20 mouse cellular contexts compared by ENCODE assay signal in genomic region chr19:37076116-37076515, GRCm38 (mm10).
A peak's percentile ranks its signal among the peaks of the same experiment; 100 is the strongest.
DNase-seq lines count a peak whose midpoint lies in the region; ATAC-seq and TF ChIP-seq lines count a peak whose summit lies in the region.
"Had no signal": no experiment of that assay in that cellular context is flagged by ENCODE, and none has a peak within 500 bp of the region (broad histone marks: within the 10 kb centered on the region; RNA-seq: fewer than 3 reads in every experiment).

No protein-coding gene starts in this region.

- peak overlapping the region; percentile 86; the same call in 1 of the 2 replicates for H3K27ac ChIP-seq in cerebellum, adult 2 months (ENCODE audit: insufficient read depth, low read length)
- peak overlapping the region; percentile 25 to 49; a peak in 3 of 4 replicates for H3K27ac ChIP-seq in heart, embryonic 14.5 days (replicated peaks in 1 of 2; ENCODE audit: control insufficient read depth in 1 of 2, insufficient read depth in 1 of 2, low read depth in 2 of 2, low read length in 2 of 2)
- no peak overlapping the region for H3K27ac ChIP-seq in heart, embryonic 10.5 days
- peak overlapping the region; percentile 19; the same call in 1 of the 2 replicates for H3K27ac ChIP-seq in kidney, postnatal 0 days
- H3K27ac ChIP-seq: embryonic facial prominence, embryonic 12.5 days; hindbrain, embryonic 10.5 days; intestine, embryonic 15.5 days; midbrain, embryonic 15.5 days; neural tube, embryonic 12.5 days had no signal

- H3K4me2 ChIP-seq in heart, embryonic 14.5 days (ENCODE audit: low read length): no peak overlapping the region
- no peak overlapping the region for H3K4me2 ChIP-seq in kidney, postnatal 0 days (ENCODE audit: low read length)
- H3K4me2 ChIP-seq: embryonic facial prominence, embryonic 12.5 days; intestine, embryonic 15.5 days; midbrain, embryonic 15.5 days; neural tube, embryonic 12.5 days had no signal

- no peaks in the 10 kb centered on the region for H3K36me3 ChIP-seq in heart, embryonic 14.5 days (ENCODE audit: control insufficient read depth, insufficient read depth, low read length)
- no peaks in the 10 kb centered on the region for H3K36me3 ChIP-seq in heart, embryonic 10.5 days
- H3K36me3 ChIP-seq in kidney, postnatal 0 days (ENCODE audit: insufficient read depth, low read length): no peaks in the 10 kb centered on the region
- H3K36me3 ChIP-seq: embryonic facial prominence, embryonic 12.5 days; hindbrain, embryonic 10.5 days; intestine, embryonic 15.5 days; midbrain, embryonic 15.5 days; neural tube, embryonic 12.5 days had no signal

- TF ChIP-seq POLR2A in cerebellum, adult 2 months (IDR thresholded peaks at IDR 0.05; ENCODE audit: borderline replicate concordance, insufficient read depth, low read length): no peak

- no peaks in the 10 kb centered on the region for H3K9me3 ChIP-seq in heart, embryonic 14.5 days (ENCODE audit: control insufficient read depth, low read length)
- no peaks in the 10 kb centered on the region for H3K9me3 ChIP-seq in heart, embryonic 10.5 days
- no peaks in the 10 kb centered on the region for H3K9me3 ChIP-seq in kidney, postnatal 0 days (replicated peaks; ENCODE audit: low read length)
- H3K9me3 ChIP-seq: embryonic facial prominence, embryonic 12.5 days; hindbrain, embryonic 10.5 days; intestine, embryonic 15.5 days; midbrain, embryonic 15.5 days; neural tube, embryonic 12.5 days had no signal

- no peak for TF ChIP-seq CTCF in cerebellum, adult 2 months (IDR thresholded peaks at IDR 0.05; ENCODE audit: borderline replicate concordance, insufficient read depth, low read depth, low read length)
- TF ChIP-seq CTCF in kidney, postnatal 0 days (IDR thresholded peaks at IDR 0.05; ENCODE audit: low read depth): no peak

- H3K4me1 ChIP-seq in cerebellum, adult 2 months (ENCODE audit: control insufficient read depth, insufficient read depth, low read length): peaks cover 31% of the 10 kb centered on the region
- peaks cover 20 to 59% of the 10 kb centered on the region in 2 experiments for H3K4me1 ChIP-seq in heart, embryonic 14.5 days (ENCODE audit: control insufficient read depth in 2 of 2, insufficient read depth in 2 of 2, low read length in 2 of 2)
- H3K4me1 ChIP-seq in heart, embryonic 10.5 days: peaks cover 30% of the 10 kb centered on the region
- H3K4me1 ChIP-seq in kidney, postnatal 0 days (replicated peaks; ENCODE audit: insufficient read depth, low read length): no peaks in the 10 kb centered on the region
- H3K4me1 ChIP-seq: embryonic facial prominence, embryonic 12.5 days; intestine, embryonic 15.5 days; midbrain, embryonic 15.5 days; neural tube, embryonic 12.5 days had no signal

- no peak overlapping the region for H3K4me3 ChIP-seq in cerebellum, adult 2 months (replicated peaks; ENCODE audit: insufficient read depth, low read depth, low read length)
- no peak overlapping the region for H3K4me3 ChIP-seq in heart, embryonic 14.5 days (ENCODE audit: control insufficient read depth in 1 of 2, insufficient read depth in 1 of 2, low read depth in 1 of 2, low read length in 2 of 2)
- H3K4me3 ChIP-seq in heart, embryonic 10.5 days: no peak overlapping the region
- no peak overlapping the region for H3K4me3 ChIP-seq in kidney, postnatal 0 days (replicated peaks; ENCODE audit: low read depth, low read length)
- H3K4me3 ChIP-seq: embryonic facial prominence, embryonic 12.5 days; hindbrain, embryonic 10.5 days; intestine, embryonic 15.5 days; midbrain, embryonic 15.5 days; neural tube, embryonic 12.5 days had no signal

- 41% methylated on average over 2 of the region's 2 CpGs for WGBS in cerebellum, adult 2 months
- 13% methylated on average over 2 of the region's 2 CpGs for WGBS in heart, embryonic 14.5 days
- 21% methylated on average over 2 of the region's 2 CpGs for WGBS in heart, embryonic 10.5 days
- 32% methylated on average over 2 of the region's 2 CpGs for WGBS in kidney, postnatal 0 days

- DNase-seq in cerebellum, adult 2 months: no peak
- no peak for DNase-seq in cerebellum, postnatal 14 days
- no peak for DNase-seq in heart, embryonic 10.5 days (ENCODE audit: low spot score)
- DNase-seq in kidney, postnatal 0 days (ENCODE audit: low spot score): no peak
- DNase-seq in kidney, postnatal 10 days: no peak
- peak; percentile 23 for DNase-seq in NIH3T3 (ENCODE audit: low read depth)
- DNase-seq: adrenal gland, postnatal 25 days; cerebellum, postnatal 10 days; forebrain, postnatal 0 days; lung, postnatal 14 days; retina, postnatal 1 day; spleen, adult 18-20 months had no signal

- no peak for ATAC-seq in heart, embryonic 14.5 days (ENCODE audit: insufficient number of reproducible peaks, insufficient read depth, low FRiP score, low read depth)
- ATAC-seq in kidney, postnatal 0 days (replicated peaks; ENCODE audit: low FRiP score, low read depth): no peak
- ATAC-seq in megakaryocyte progenitor cell, adult 5-6 weeks (replicated peaks; ENCODE audit: poor library complexity): no peak
- ATAC-seq: forebrain, postnatal 0 days; hindbrain, embryonic 16.5 days; intestine, embryonic 15.5 days; midbrain, embryonic 15.5 days had no signal

- no peak overlapping the region for H3K9ac ChIP-seq in heart, embryonic 14.5 days (ENCODE audit: low read length)
- H3K9ac ChIP-seq in kidney, postnatal 0 days (ENCODE audit: low read depth, low read length): no peak overlapping the region
- H3K9ac ChIP-seq: embryonic facial prominence, embryonic 12.5 days; forebrain, postnatal 0 days; intestine, embryonic 15.5 days; midbrain, embryonic 15.5 days; neural tube, embryonic 12.5 days had no signal

- no peaks in the 10 kb centered on the region for H3K27me3 ChIP-seq in cerebellum, adult 2 months (ENCODE audit: control insufficient read depth, insufficient read depth, low read length)
- H3K27me3 ChIP-seq in heart, embryonic 14.5 days (ENCODE audit: control insufficient read depth, insufficient read depth, low read length): no peaks in the 10 kb centered on the region
- no peaks in the 10 kb centered on the region for H3K27me3 ChIP-seq in heart, embryonic 10.5 days (ENCODE audit: insufficient read depth, poor library complexity, severe bottlenecking)
- H3K27me3 ChIP-seq in kidney, postnatal 0 days (ENCODE audit: insufficient read depth, low read length): no peaks in the 10 kb centered on the region
- H3K27me3 ChIP-seq: embryonic facial prominence, embryonic 12.5 days; intestine, embryonic 15.5 days; midbrain, embryonic 15.5 days; neural tube, embryonic 12.5 days had no signal
